21 mouse cellular contexts compared by ENCODE assay signal in genomic region chr11:12370957-12371356, GRCm38 (mm10).
DNase-seq lines count a peak whose midpoint lies in the region; ATAC-seq and TF ChIP-seq lines count a peak whose summit lies in the region.
"Had no signal": no experiment of that assay in that cellular context is flagged by ENCODE, and none has a peak within 500 bp of the region (broad histone marks: within the 10 kb centered on the region; RNA-seq: fewer than 3 reads in every experiment).

No protein-coding gene starts in this region.

- H3K4me3 ChIP-seq in embryonic facial prominence, embryonic 14.5 days (ENCODE audit: low read depth, low read length), result no peak overlapping the region
- no peak overlapping the region for H3K4me3 ChIP-seq in embryonic facial prominence, embryonic 10.5 days
- H3K4me3 ChIP-seq in midbrain, embryonic 11.5 days (ENCODE audit: low read depth, low read length), result no peak overlapping the region
- H3K4me3 ChIP-seq in midbrain, embryonic 16.5 days (ENCODE audit: low read depth, low read length), result no peak overlapping the region
- H3K4me3 ChIP-seq: embryonic facial prominence, embryonic 15.5 days; erythroblast, embryonic 14.5 days; forebrain, embryonic 12.5 days; gastrocnemius, adult 2 months; heart, embryonic 12.5 days; hindbrain, embryonic 10.5 days; hindbrain, embryonic 15.5 days had no signal

- H3K27me3 ChIP-seq in embryonic facial prominence, embryonic 14.5 days (replicated peaks; ENCODE audit: control insufficient read depth, insufficient read depth, low read length), result no peaks in the 10 kb centered on the region
- peaks cover 18% of the 10 kb centered on the region; the same call in 1 of the 2 replicates for H3K27me3 ChIP-seq in embryonic facial prominence, embryonic 10.5 days (replicated peaks; ENCODE audit: low read depth, poor library complexity, severe bottlenecking)
- no peaks in the 10 kb centered on the region for H3K27me3 ChIP-seq in midbrain, embryonic 11.5 days (ENCODE audit: control insufficient read depth, insufficient read depth, low read length)
- H3K27me3 ChIP-seq in midbrain, embryonic 16.5 days (ENCODE audit: control insufficient read depth, insufficient read depth, low read depth, low read length), result no peaks in the 10 kb centered on the region
- H3K27me3 ChIP-seq: CH12.LX; embryonic facial prominence, embryonic 15.5 days; heart, embryonic 12.5 days; hindbrain, embryonic 15.5 days had no signal

- TF ChIP-seq CTCF in brain, embryonic 14.5 days (IDR thresholded peaks at IDR 0.05; ENCODE audit: borderline replicate concordance, extremely low read depth, insufficient read depth, insufficient read length), result no peak

- H3K9me3 ChIP-seq in embryonic facial prominence, embryonic 14.5 days (ENCODE audit: control insufficient read depth, low read length), result no peaks in the 10 kb centered on the region
- H3K9me3 ChIP-seq in embryonic facial prominence, embryonic 10.5 days, result no peaks in the 10 kb centered on the region
- H3K9me3 ChIP-seq in midbrain, embryonic 11.5 days (ENCODE audit: control insufficient read depth, low read length), result no peaks in the 10 kb centered on the region
- H3K9me3 ChIP-seq in midbrain, embryonic 16.5 days (replicated peaks; ENCODE audit: control insufficient read depth, low read length, poor library complexity, severe bottlenecking), result no peaks in the 10 kb centered on the region
- H3K9me3 ChIP-seq: embryonic facial prominence, embryonic 15.5 days; forebrain, embryonic 12.5 days; heart, embryonic 12.5 days; hindbrain, embryonic 10.5 days; hindbrain, embryonic 15.5 days had no signal

- DNase-seq in embryonic facial prominence, embryonic 14.5 days (ENCODE audit: low spot score), result peak; percentile 16
- DNase-seq in embryonic facial prominence, embryonic 10.5 days (ENCODE audit: low spot score), result no peak
- DNase-seq in midbrain, embryonic 11.5 days (ENCODE audit: low spot score, missing footprints), result peak; percentile 89
- peak; percentile 70 for DNase-seq in brain, embryonic 14.5 days (ENCODE audit: low read depth)
- peak; percentile 73 for DNase-seq in retina, postnatal 1 day
- DNase-seq in T-cell, adult 2 months (ENCODE audit: low spot score), result no peak
- DNase-seq: adrenal gland, postnatal 10 days; cerebellum, adult 11-12 months; cerebellum, adult 9-10 months; cerebellum, postnatal 36 days; gastrocnemius, adult 2 months; gastrocnemius, postnatal 25 days had no signal

- no peak overlapping the region for H3K4me2 ChIP-seq in embryonic facial prominence, embryonic 14.5 days (ENCODE audit: low read depth, low read length)
- H3K4me2 ChIP-seq in midbrain, embryonic 11.5 days, result no peak overlapping the region
- H3K4me2 ChIP-seq in midbrain, embryonic 16.5 days (ENCODE audit: low read length), result no peak overlapping the region
- H3K4me2 ChIP-seq: embryonic facial prominence, embryonic 15.5 days; forebrain, embryonic 12.5 days; heart, embryonic 12.5 days; hindbrain, embryonic 15.5 days had no signal

- ATAC-seq in embryonic facial prominence, embryonic 14.5 days (ENCODE audit: low read depth), result no peak
- ATAC-seq in midbrain, embryonic 11.5 days (ENCODE audit: low FRiP score), result peak; percentile 81
- ATAC-seq in midbrain, embryonic 16.5 days, result no peak
- ATAC-seq: intestine, embryonic 16.5 days had no signal

- H3K36me3 ChIP-seq in embryonic facial prominence, embryonic 14.5 days (ENCODE audit: control insufficient read depth, insufficient read depth, low read length), result no peaks in the 10 kb centered on the region
- H3K36me3 ChIP-seq in embryonic facial prominence, embryonic 10.5 days (replicated peaks), result no peaks in the 10 kb centered on the region
- no peaks in the 10 kb centered on the region for H3K36me3 ChIP-seq in midbrain, embryonic 11.5 days (ENCODE audit: control insufficient read depth, insufficient read depth, low read length)
- H3K36me3 ChIP-seq in midbrain, embryonic 16.5 days (ENCODE audit: control insufficient read depth, insufficient read depth, low read length), result no peaks in the 10 kb centered on the region; the same call in 1 of the 2 replicates
- H3K36me3 ChIP-seq: embryonic facial prominence, embryonic 15.5 days; forebrain, embryonic 12.5 days; heart, embryonic 12.5 days; hindbrain, embryonic 10.5 days had no signal

- H3K4me1 ChIP-seq in embryonic facial prominence, embryonic 14.5 days (ENCODE audit: control insufficient read depth, insufficient read depth, low read length), result no peaks in the 10 kb centered on the region
- no peaks in the 10 kb centered on the region for H3K4me1 ChIP-seq in embryonic facial prominence, embryonic 10.5 days
- peaks cover 10% of the 10 kb centered on the region for H3K4me1 ChIP-seq in midbrain, embryonic 11.5 days (ENCODE audit: control insufficient read depth, insufficient read depth, low read length)
- H3K4me1 ChIP-seq in midbrain, embryonic 16.5 days (ENCODE audit: control insufficient read depth, insufficient read depth, low read length), result no peaks in the 10 kb centered on the region
- H3K4me1 ChIP-seq: heart, embryonic 12.5 days; hindbrain, embryonic 15.5 days had no signal

- no peak overlapping the region for H3K9ac ChIP-seq in embryonic facial prominence, embryonic 14.5 days (ENCODE audit: low read depth, low read length)
- H3K9ac ChIP-seq in midbrain, embryonic 11.5 days (ENCODE audit: low read length), result no peak overlapping the region
- no peak overlapping the region for H3K9ac ChIP-seq in midbrain, embryonic 16.5 days (ENCODE audit: low read depth, low read length)
- H3K9ac ChIP-seq: embryonic facial prominence, embryonic 15.5 days; forebrain, embryonic 12.5 days; heart, embryonic 12.5 days; hindbrain, embryonic 15.5 days had no signal

- no peak for TF ChIP-seq POLR2A in brain, embryonic 14.5 days (IDR thresholded peaks at IDR 0.05; ENCODE audit: borderline replicate concordance, extremely low read depth, insufficient read depth, insufficient read length, poor library complexity, severe bottlenecking)

- no peak overlapping the region for H3K27ac ChIP-seq in embryonic facial prominence, embryonic 14.5 days (replicated peaks; ENCODE audit: low read depth, low read length)
- H3K27ac ChIP-seq in embryonic facial prominence, embryonic 10.5 days (replicated peaks), result no peak overlapping the region
- H3K27ac ChIP-seq in midbrain, embryonic 11.5 days (ENCODE audit: low read depth, low read length), result no peak overlapping the region
- no peak overlapping the region for H3K27ac ChIP-seq in midbrain, embryonic 16.5 days (ENCODE audit: low read length)
- H3K27ac ChIP-seq: embryonic facial prominence, embryonic 15.5 days; forebrain, embryonic 12.5 days; gastrocnemius, adult 2 months; hindbrain, embryonic 10.5 days; hindbrain, embryonic 15.5 days had no signal

Comparison
In these comparisons a context has a peak if more than half of its experiments do, and no peak if none do; other contexts are left out.
1. DNase-seq: peak in embryonic facial prominence, embryonic 14.5 days (single experiment), midbrain, embryonic 11.5 days (single experiment), brain, embryonic 14.5 days (single experiment) and retina, postnatal 1 day (single experiment); none in embryonic facial prominence, embryonic 10.5 days (single experiment) and T-cell, adult 2 months (single experiment).